Mouse (Mus musculus): Measurements from ENCODE around the gene Zfp651.

DNA sequence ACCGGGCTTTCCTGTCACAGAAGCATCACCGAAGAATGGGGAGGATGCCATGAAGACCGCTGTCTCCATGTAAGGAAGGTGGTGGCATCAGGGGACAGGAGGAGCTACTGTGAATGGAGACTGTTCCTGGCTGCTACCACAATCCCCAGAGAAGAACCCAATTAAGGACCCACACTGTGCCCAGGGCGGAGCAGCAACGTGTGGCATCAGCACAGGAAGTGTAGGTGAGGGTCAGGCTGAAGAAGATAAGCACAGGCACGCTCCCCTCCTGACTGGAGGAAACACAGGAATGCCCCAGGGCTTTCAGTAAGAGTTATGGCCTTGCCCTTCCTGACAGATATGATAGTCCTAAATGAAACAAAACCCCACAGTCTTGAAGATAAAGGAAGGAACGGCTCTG lies 43.6 kb downstream of the Zfp651 start:
- no peak for TF ChIP-seq CTCF (IDR thresholded peaks at IDR 0.05)
- TF ChIP-seq EP300 (IDR thresholded peaks at IDR 0.05) = no peak
